Mouse (Mus musculus): ENCODE results near the gene Ppm1e. TPM values are rescaled to one million over a fixed set of nuclear protein-coding genes. Genes with fewer than 3 reads are reported as not detected.

Ppm1e gene
- polyA plus RNA-seq, 1 experiment from 2014 or later, result 1.7 TPM

DNA sequence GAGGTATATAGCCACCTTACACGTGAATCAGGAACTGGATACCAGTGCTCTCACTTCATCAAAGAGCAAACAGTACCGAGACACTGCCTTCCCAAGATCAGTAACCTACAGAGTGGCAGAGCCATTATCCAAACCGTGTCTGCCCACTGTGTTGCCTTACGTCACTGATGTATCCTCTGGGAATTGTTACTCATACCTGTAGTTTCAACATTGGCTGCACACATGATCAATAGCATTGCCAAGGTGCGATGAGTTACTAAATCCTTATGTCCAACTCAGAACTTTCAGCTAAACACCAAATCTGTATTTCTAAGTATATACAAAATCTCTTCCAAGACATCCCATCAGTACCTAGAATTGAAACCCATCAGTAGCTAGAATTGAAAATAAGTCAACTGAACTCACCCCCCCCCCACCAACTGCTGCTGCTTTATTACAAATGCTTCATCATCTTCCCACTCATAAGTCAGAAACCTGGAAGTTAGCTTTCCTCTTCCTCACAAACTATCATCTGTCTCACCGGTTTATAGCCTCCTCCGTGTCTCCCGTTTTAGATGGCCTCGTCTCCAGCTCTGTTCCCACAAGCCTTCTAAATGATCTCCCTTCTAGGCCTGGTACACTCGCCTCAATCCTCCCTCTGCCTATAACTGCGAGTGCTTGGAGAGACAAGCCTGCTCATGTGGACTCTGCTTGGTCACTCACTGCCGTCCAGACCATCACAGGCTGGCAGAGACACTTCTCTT is 123.9 kb downstream of the Ppm1e start:
- no peak for ATAC-seq (ENCODE audit: insufficient read depth)
- peaks cover 4% of the 10 kb centered on the region for H3K36me3 ChIP-seq (replicated peaks)
- no peak overlapping the region for H3K4me3 ChIP-seq (replicated peaks)
- no peak overlapping the region for H3K9ac ChIP-seq
- H3K4me1 ChIP-seq (replicated peaks), result no peaks in the 10 kb centered on the region
- H3K27me3 ChIP-seq, result no peaks in the 10 kb centered on the region
- WGBS (ENCODE audit: insufficient replicate concordance), result 79% methylated on average over 12 of the region's 12 CpGs
- no peaks in the 10 kb centered on the region for H3K9me3 ChIP-seq (replicated peaks)
- H3K27ac ChIP-seq (replicated peaks), result no peak overlapping the region
- H3K4me2 ChIP-seq, result no peak overlapping the region

DNA sequence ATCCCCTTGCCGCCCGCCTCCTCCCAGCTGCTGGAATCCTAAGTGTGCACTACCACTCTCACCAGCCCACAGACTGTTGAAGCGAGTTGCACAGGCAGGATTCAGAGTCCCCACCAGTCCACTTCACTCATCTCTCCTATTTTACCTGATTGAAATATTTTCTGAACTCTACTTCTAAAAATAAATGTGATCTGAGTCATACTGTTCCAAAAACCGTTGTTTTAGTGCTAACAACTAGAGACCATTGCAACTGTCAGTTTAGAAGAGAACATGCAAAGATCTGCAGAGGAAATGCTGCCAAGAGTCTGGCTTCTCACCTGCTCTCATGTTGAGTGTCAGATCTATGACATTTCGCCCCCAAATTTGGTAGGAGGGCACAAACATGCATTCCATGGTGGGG is 125.4 kb downstream of the Ppm1e start:
- H3K36me3 ChIP-seq (replicated peaks), result peaks cover 4% of the 10 kb centered on the region
- H3K9me3 ChIP-seq (replicated peaks), result no peaks in the 10 kb centered on the region
- H3K27me3 ChIP-seq, result no peaks in the 10 kb centered on the region
- no peak overlapping the region for H3K4me3 ChIP-seq (replicated peaks)
- no peak overlapping the region for H3K4me2 ChIP-seq
- ATAC-seq (ENCODE audit: insufficient read depth), result no peak
- 72% methylated on average over 5 of the region's 5 CpGs for WGBS (ENCODE audit: insufficient replicate concordance)
- no peak overlapping the region for H3K27ac ChIP-seq (replicated peaks)
- no peaks in the 10 kb centered on the region for H3K4me1 ChIP-seq (replicated peaks)
- no peak overlapping the region for H3K9ac ChIP-seq

DNA sequence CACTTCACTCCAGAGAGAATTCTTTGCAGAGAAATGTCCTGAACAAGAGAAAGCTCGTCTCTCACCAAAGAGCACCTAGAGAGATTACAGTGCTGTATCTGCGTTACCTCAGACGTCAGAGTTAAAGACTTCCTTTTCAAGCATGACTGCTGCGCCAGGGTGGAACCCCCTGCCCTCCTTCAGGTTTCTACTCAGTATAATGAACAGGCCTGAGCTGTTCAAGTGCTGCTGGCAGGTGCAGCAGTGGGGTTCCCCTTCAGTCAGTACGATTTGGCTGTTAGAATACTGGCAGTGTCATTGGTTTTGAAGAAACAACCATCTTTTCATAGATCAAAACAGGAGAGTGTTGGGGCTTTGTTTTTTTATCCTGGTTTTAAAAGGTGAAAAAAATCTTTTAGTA is 131.8 kb downstream of the Ppm1e start:
- Histone ChIP-seq H3K4me1 (replicated peaks) (no peaks in the 10 kb centered on the region), H3K9me3 (replicated peaks) (no peaks in the 10 kb centered on the region), H3K27me3 (no peaks in the 10 kb centered on the region), H3K4me3 (replicated peaks) (no peak overlapping the region), H3K27ac (replicated peaks) (no peak overlapping the region), H3K4me2 (no peak overlapping the region), H3K9ac (no peak overlapping the region), H3K36me3 (replicated peaks) (peaks cover 22% of the 10 kb centered on the region; the same call in 1 of the 2 replicates)
- no peak for ATAC-seq (ENCODE audit: insufficient read depth)
- WGBS (ENCODE audit: insufficient replicate concordance), result 75% methylated on average over 5 of the region's 5 CpGs

DNA sequence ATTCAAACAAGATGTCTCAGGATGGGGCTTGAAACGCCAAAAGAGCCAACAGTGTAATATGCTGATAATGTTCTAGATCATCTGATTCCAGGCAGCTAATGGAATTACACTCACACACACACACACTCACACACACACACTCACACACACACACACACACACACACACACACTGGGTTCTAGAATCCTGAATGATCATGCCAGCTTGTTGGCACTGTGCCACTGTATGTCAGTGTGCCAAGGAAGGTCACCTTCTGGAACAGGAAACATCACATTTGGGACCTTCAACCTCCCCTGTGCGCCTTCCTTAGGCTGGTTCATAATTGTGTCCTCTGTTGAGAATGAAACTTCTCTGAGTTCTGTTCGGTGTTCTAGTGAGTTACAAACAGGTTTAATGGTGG is 136.1 kb downstream of the Ppm1e start:
- no peaks in the 10 kb centered on the region for H3K27me3 ChIP-seq
- 74% methylated on average over 3 of the region's 3 CpGs for WGBS (ENCODE audit: insufficient replicate concordance)
- H3K4me1 ChIP-seq (replicated peaks), result no peaks in the 10 kb centered on the region
- no peak overlapping the region for H3K4me2 ChIP-seq
- ATAC-seq (ENCODE audit: insufficient read depth), result no peak
- H3K4me3 ChIP-seq (replicated peaks), result no peak overlapping the region
- H3K9ac ChIP-seq, result no peak overlapping the region
- no peak overlapping the region for H3K27ac ChIP-seq (replicated peaks)
- H3K36me3 ChIP-seq (replicated peaks), result peaks cover 40% of the 10 kb centered on the region; the same call in 1 of the 2 replicates
- no peaks in the 10 kb centered on the region for H3K9me3 ChIP-seq (replicated peaks)

DNA sequence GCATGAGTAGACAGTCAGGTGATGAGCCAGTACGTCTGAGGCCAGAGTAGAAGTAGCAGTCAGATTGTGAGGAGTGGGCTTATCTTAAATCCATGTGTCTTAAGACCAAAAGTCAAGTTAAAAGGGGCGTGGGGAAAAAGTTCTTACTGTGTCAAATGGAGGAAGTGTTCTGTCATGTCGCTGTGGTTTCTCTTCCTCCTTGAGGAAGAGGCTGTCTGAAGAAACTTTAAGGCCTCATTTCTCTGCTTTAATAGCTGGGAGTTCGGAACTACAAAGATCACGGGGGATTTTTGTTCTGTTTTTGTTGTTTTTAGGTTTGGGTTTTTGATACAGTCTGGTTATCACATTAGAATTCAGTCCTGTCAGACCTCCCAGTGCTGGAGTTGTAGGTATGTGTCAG is 146.5 kb downstream of the Ppm1e start:
- no peak overlapping the region for H3K9ac ChIP-seq
- H3K4me1 ChIP-seq (replicated peaks), result no peaks in the 10 kb centered on the region
- no peak overlapping the region for H3K4me2 ChIP-seq
- H3K36me3 ChIP-seq (replicated peaks), result peaks cover 22% of the 10 kb centered on the region
- H3K4me3 ChIP-seq (replicated peaks), result no peak overlapping the region
- H3K9me3 ChIP-seq (replicated peaks), result no peaks in the 10 kb centered on the region
- H3K27ac ChIP-seq (replicated peaks), result no peak overlapping the region
- no peak for ATAC-seq (ENCODE audit: insufficient read depth)
- WGBS (ENCODE audit: insufficient replicate concordance), result 32% methylated on average over 5 of the region's 5 CpGs
- H3K27me3 ChIP-seq, result no peaks in the 10 kb centered on the region

Other genes with a start within 250 kb of the Ppm1e start
- 22.1 and 24.3 TPM in 2 replicates for gene Ska2, start 249.8 kb downstream of the Ppm1e start, polyA plus RNA-seq (2015; fragmentation: Nextera tagmentation; extraction: Ambion mirVana)
- gene Trim37, start 231.9 kb downstream of the Ppm1e start, polyA plus RNA-seq (2015; fragmentation: Nextera tagmentation; extraction: Ambion mirVana), result 16.3 and 17.5 TPM in 2 replicates
- gene Rad51c, start 45.9 kb upstream of the Ppm1e start, polyA plus RNA-seq (2015; fragmentation: Nextera tagmentation; extraction: Ambion mirVana), result 4.1 and 4.3 TPM in 2 replicates
- gene Tex14, start 46.0 kb upstream of the Ppm1e start, polyA plus RNA-seq (2015; fragmentation: Nextera tagmentation; extraction: Ambion mirVana), result 0.05 TPM in 2 replicates
- not detected in 2 replicates for gene Gm11492, start 207.6 kb upstream of the Ppm1e start, polyA plus RNA-seq (2015; fragmentation: Nextera tagmentation; extraction: Ambion mirVana)
- 11.6 and 12.6 TPM in 2 replicates for gene Sept4, start 209.9 kb upstream of the Ppm1e start, polyA plus RNA-seq (2015; fragmentation: Nextera tagmentation; extraction: Ambion mirVana)
- gene Mtmr4, start 233.1 kb upstream of the Ppm1e start, polyA plus RNA-seq (2015; fragmentation: Nextera tagmentation; extraction: Ambion mirVana), result 9.7 and 11.0 TPM in 2 replicates